Mouse (Mus musculus) embryonic stem cell, embryonic (primary cell): ENCODE results near the gene Cln6.

Source experiments
- CTCF ChIA-PET, 4 experiments: fragments of 300-600 bp in 2 of 4; fragments of 350-600 bp in 2 of 4; sonication (Branson Sonifier 250); formaldehyde crosslinking; loops; one replicate each; lab custom pipeline; 2022; ENCODE audit warnings: inconsistent platforms in 2 of 4; lab: Charles Lee
- POLR2A ChIA-PET, 4 experiments: fragments of 300-600 bp in 2 of 4; fragments of 350-600 bp in 2 of 4; sonication (Branson Sonifier 250); formaldehyde crosslinking; loops; one replicate each; lab custom pipeline; 2022; ENCODE audit warnings: antibody characterized with exemption in 4 of 4, inconsistent platforms in 1 of 4; lab: Charles Lee

Cln6 gene

GRCm38 (mm10) chr9:62820829-62821228 lies 17.8 kb upstream of the Cln6 start:
- ChIA-PET POLR2A (interaction anchor here in 3 of 4 experiments (0.7 to 59.5 kb wide), 9 partner anchors 3 to 698 kb away, joined by 3 to 2072 read pairs (median 46); partner anchors contain the start of genes Cln6 (in 3 of the 3), Fem1b (in 2 of the 3) and Glce (in 1 of the 3)), CTCF (interaction anchor here in 1 of 4 experiments (1.6 kb wide), 1 partner anchor 9 kb away, joined by 6 read pairs; the partner anchor contains the start of gene Fem1b)

- POLR2A ChIA-PET: interaction anchor here in 3 of 4 experiments (1.1 to 59.5 kb wide), 6 partner anchors 2 to 159 kb away, joined by 4 to 2072 read pairs (median 1585); partner anchors contain the start of genes Fem1b (in 3 of the 3) and Cln6 (in 2 of the 3)
Measured at GRCm38 (mm10) chr9:62821811-62822210, 16.8 kb upstream of the Cln6 start.

GRCm38 (mm10) chr9:62825791-62826393 lies 12.7 kb upstream of the Cln6 start:
- POLR2A ChIA-PET: interaction anchor here (0.6 to 59.5 kb wide), 23 partner anchors 2 to 978 kb away, joined by 3 to 2072 read pairs (median 3); partner anchors contain the start of genes Fem1b (in 3 of the 4), Cln6 (in 2 of the 4) and Glce (in 1 of the 4)
- CTCF ChIA-PET: interaction anchor here (0.6 to 1.5 kb wide), 14 partner anchors 8 to 299 kb away, joined by 3 to 9 read pairs (median 4); partner anchors contain the start of genes Fem1b (in 2 of the 4) and Cln6 (in 1 of the 4)

More at GRCm38 (mm10) chr9:62821811-62822210, 16.8 kb upstream of the Cln6 start:
- CTCF ChIA-PET: interaction anchor here in 3 of 4 experiments (0.6 to 1.6 kb wide), 6 partner anchors 8 to 159 kb away, joined by 3 to 6 read pairs (median 4); partner anchors contain the start of gene Fem1b (in 1 of the 3)

GRCm38 (mm10) chr9:62826456-62826855 lies 12.1 kb upstream of the Cln6 start:
- POLR2A ChIA-PET: interaction anchor here (0.6 to 59.5 kb wide), 20 partner anchors 2 to 977 kb away, joined by 3 to 2072 read pairs (median 4); partner anchors contain the start of genes Fem1b (in 3 of the 4), Cln6 (in 2 of the 4) and Glce (in 1 of the 4)
- CTCF ChIA-PET: interaction anchor here (0.6 to 1.5 kb wide), 13 partner anchors 9 to 298 kb away, joined by 3 to 9 read pairs (median 4); partner anchors contain the start of genes Cln6 (in 1 of the 4) and Fem1b (in 1 of the 4)

- ChIA-PET POLR2A (interaction anchor here (0.6 to 59.5 kb wide), 65 partner anchors 4 to 1636 kb away, joined by 3 to 2072 read pairs (median 5); partner anchors contain the start of genes Fem1b (in 4 of the 4), Cln6 (in 3 of the 4), Glce (in 2 of the 4) and Calml4 (in 1 of the 4)), CTCF (interaction anchor here (0.6 to 2.8 kb wide), 63 partner anchors 8 to 516 kb away, joined by 3 to 67 read pairs (median 5); partner anchors contain the start of genes Fem1b (in 3 of the 4) and Cln6 (in 2 of the 4))
Measured at GRCm38 (mm10) chr9:62827939-62828652, 10.5 kb upstream of the Cln6 start.

GRCm38 (mm10) chr9:62828662-62829086 lies 9.9 kb upstream of the Cln6 start:
- POLR2A ChIA-PET: interaction anchor here (0.5 to 59.5 kb wide), 66 partner anchors 4 to 1637 kb away, joined by 3 to 2072 read pairs (median 4); partner anchors contain the start of genes Cln6 (in 3 of the 4), Fem1b (in 3 of the 4), Glce (in 2 of the 4) and Calml4 (in 1 of the 4)
- CTCF ChIA-PET: interaction anchor here (0.6 to 2.8 kb wide), 70 partner anchors 8 to 1047 kb away, joined by 3 to 67 read pairs (median 5); partner anchors contain the start of genes Fem1b (in 3 of the 4) and Cln6 (in 2 of the 4)

- POLR2A ChIA-PET: interaction anchor here (0.6 to 59.5 kb wide), 20 partner anchors 6 to 973 kb away, joined by 3 to 2072 read pairs (median 6); partner anchors contain the start of genes Fem1b (in 4 of the 4) and Cln6 (in 2 of the 4)
- CTCF ChIA-PET: interaction anchor here in 2 of 4 experiments (0.6 to 2.8 kb wide), 2 partner anchors 12 to 222 kb away, joined by 13 to 67 read pairs; no protein-coding TSS in a partner anchor
Measured at GRCm38 (mm10) chr9:62829877-62830276, 8.7 kb upstream of the Cln6 start.

- POLR2A ChIA-PET: interaction anchor here in 3 of 4 experiments (0.6 to 53.0 kb wide), 7 partner anchors 9 to 391 kb away, joined by 3 to 2072 read pairs (median 7); partner anchors contain the start of gene Fem1b (in 2 of the 3)
- CTCF ChIA-PET: interaction anchor here in 1 of 4 experiments (1.8 kb wide), 1 partner anchor 13 kb away, joined by 7 read pairs; no protein-coding TSS in a partner anchor
Measured at GRCm38 (mm10) chr9:62834906-62835305, 3.7 kb upstream of the Cln6 start.

- POLR2A ChIA-PET: interaction anchor here (0.5 to 53.0 kb wide), 10 partner anchors 8 to 514 kb away, joined by 3 to 2072 read pairs (median 6); partner anchors contain the start of gene Fem1b (in 2 of the 4)
- CTCF ChIA-PET: interaction anchor here in 2 of 4 experiments (0.5 to 1.8 kb wide), 5 partner anchors 10 to 1279 kb away, joined by 3 to 8 read pairs (median 3); no protein-coding TSS in a partner anchor
Measured at GRCm38 (mm10) chr9:62835705-62836446, 2.7 kb upstream of the Cln6 start.

- ChIA-PET POLR2A (interaction anchor here (0.6 to 53.0 kb wide), 21 partner anchors 9 to 310 kb away, joined by 3 to 2072 read pairs (median 4); partner anchors contain the start of gene Fem1b (in 3 of the 4)), CTCF (interaction anchor here (0.5 to 2.4 kb wide), 13 partner anchors 9 to 286 kb away, joined by 3 to 37 read pairs (median 7); partner anchors contain the start of gene Fem1b (in 1 of the 4))
Measured at GRCm38 (mm10) chr9:62837611-62838010, 974 bp upstream of the Cln6 start.

GRCm38 (mm10) chr9:62838146-62838505 lies 459 bp upstream of the Cln6 start:
- ChIA-PET CTCF (interaction anchor here (0.6 to 2.4 kb wide), 14 partner anchors 9 to 287 kb away, joined by 3 to 37 read pairs (median 6); partner anchors contain the start of gene Fem1b (in 1 of the 4)), POLR2A (interaction anchor here (0.6 to 53.0 kb wide), 42 partner anchors 8 to 1041 kb away, joined by 3 to 2072 read pairs (median 3); partner anchors contain the start of genes Fem1b (in 3 of the 4) and Glce (in 1 of the 4))

GRCm38 (mm10) chr9:62839172-62839770 lies 686 bp downstream of the Cln6 start:
- ChIA-PET CTCF (interaction anchor here in 2 of 4 experiments (0.5 to 2.4 kb wide), 7 partner anchors 8 to 873 kb away, joined by 3 to 37 read pairs (median 10); partner anchors contain the start of gene Fem1b (in 1 of the 2)), POLR2A (interaction anchor here in 3 of 4 experiments (1.0 to 53.0 kb wide), 22 partner anchors 7 to 716 kb away, joined by 3 to 2072 read pairs (median 6); partner anchors contain the start of genes Fem1b (in 3 of the 3) and Glce (in 1 of the 3))

- POLR2A ChIA-PET: interaction anchor here (1.0 to 53.0 kb wide), 13 partner anchors 9 to 137 kb away, joined by 3 to 2072 read pairs (median 5); partner anchors contain the start of gene Fem1b (in 2 of the 4)
- CTCF ChIA-PET: interaction anchor here (0.5 to 1.8 kb wide), 8 partner anchors 14 to 281 kb away, joined by 3 to 6 read pairs (median 3); partner anchors contain the start of gene Calml4 (in 1 of the 4)
Measured at GRCm38 (mm10) chr9:62843356-62844024, 4.9 kb downstream of the Cln6 start.

GRCm38 (mm10) chr9:62844461-62844860 lies 5.9 kb downstream of the Cln6 start:
- CTCF ChIA-PET: interaction anchor here in 2 of 4 experiments (0.7 to 1.8 kb wide), 3 partner anchors 50 to 280 kb away, joined by 3 to 6 read pairs (median 3); no protein-coding TSS in a partner anchor
- POLR2A ChIA-PET: interaction anchor here in 2 of 4 experiments (1.0 to 53.0 kb wide), 6 partner anchors 8 to 136 kb away, joined by 4 to 2072 read pairs (median 6); partner anchors contain the start of gene Fem1b (in 2 of the 2)
